Mouse (Mus musculus) ES-Bruce4 (cell line): ENCODE results near the gene Pate2. TPM values are rescaled to one million over a fixed set of nuclear protein-coding genes. Genes with fewer than 3 reads are reported as not detected.

Experiments used
- H3K27ac ChIP-seq: 2 replicates; pipeline ENCODE4 v1.5.1; 2012; ENCODE audit warnings: low read length, inconsistent platforms; ENCODE audit not compliant: insufficient read depth
- H3K27me3 ChIP-seq: 2 replicates; pipeline ENCODE4 v1.6.1; 2012; ENCODE audit warnings: mild to moderate bottlenecking, low read length, inconsistent platforms; ENCODE audit not compliant: control insufficient read depth, poor library complexity, insufficient read depth, severe bottlenecking
- H3K36me3 ChIP-seq: 2 replicates; pipeline ENCODE4 v1.6.1; 2012; ENCODE audit warnings: inconsistent platforms, mild to moderate bottlenecking, low read length, moderate library complexity; ENCODE audit not compliant: control insufficient read depth, poor library complexity, insufficient read depth, severe bottlenecking
- H3K4me1 ChIP-seq: one replicate; pipeline ENCODE4 v1.8.1; 2011; ENCODE audit warnings: low read length; ENCODE audit not compliant: control insufficient read depth, insufficient read depth
- H3K4me3 ChIP-seq: 2 replicates; pipeline ENCODE4 v1.5.1; 2011; ENCODE audit warnings: low read depth, mild to moderate bottlenecking, low read length
- H3K9ac ChIP-seq: 2 replicates; pipeline ENCODE4 v1.6.1; 2012; ENCODE audit warnings: low read depth, mild to moderate bottlenecking, inconsistent platforms; ENCODE audit not compliant: poor library complexity, severe bottlenecking
- H3K9me3 ChIP-seq: replicated peaks from 2 replicates; pipeline ENCODE4 v1.6.1; 2012; ENCODE audit warnings: mild to moderate bottlenecking, low read length, inconsistent platforms; ENCODE audit not compliant: control insufficient read depth, poor library complexity, insufficient read depth, severe bottlenecking
- CTCF ChIP-seq: IDR thresholded peaks from one replicate; pipeline ENCODE4 v1.8.1; 2011; ENCODE audit warnings: low read depth, low read length
- EP300 ChIP-seq: IDR thresholded peaks from 2 replicates; pipeline ENCODE4 v1.6.1; 2011; ENCODE audit warnings: low read depth, low read length; ENCODE audit not compliant: insufficient read depth
- POLR2A ChIP-seq: IDR thresholded peaks from one replicate; pipeline ENCODE4 v1.8.1; 2011; ENCODE audit warnings: low read length; ENCODE audit not compliant: insufficient read depth
- polyA plus RNA-seq: library from polyadenylated mRNA; stranded (reverse); fragments of >200 nt; gene quantifications from 2 replicates; pipeline ENCODE4 v1.2.4, GENCODE M21; 2011; ENCODE audit warnings: low read depth; ENCODE audit not compliant: missing spikeins, insufficient read depth, insufficient read length

Pate2 gene
- 1.7 TPM in 2 replicates for polyA plus RNA-seq

DNA sequence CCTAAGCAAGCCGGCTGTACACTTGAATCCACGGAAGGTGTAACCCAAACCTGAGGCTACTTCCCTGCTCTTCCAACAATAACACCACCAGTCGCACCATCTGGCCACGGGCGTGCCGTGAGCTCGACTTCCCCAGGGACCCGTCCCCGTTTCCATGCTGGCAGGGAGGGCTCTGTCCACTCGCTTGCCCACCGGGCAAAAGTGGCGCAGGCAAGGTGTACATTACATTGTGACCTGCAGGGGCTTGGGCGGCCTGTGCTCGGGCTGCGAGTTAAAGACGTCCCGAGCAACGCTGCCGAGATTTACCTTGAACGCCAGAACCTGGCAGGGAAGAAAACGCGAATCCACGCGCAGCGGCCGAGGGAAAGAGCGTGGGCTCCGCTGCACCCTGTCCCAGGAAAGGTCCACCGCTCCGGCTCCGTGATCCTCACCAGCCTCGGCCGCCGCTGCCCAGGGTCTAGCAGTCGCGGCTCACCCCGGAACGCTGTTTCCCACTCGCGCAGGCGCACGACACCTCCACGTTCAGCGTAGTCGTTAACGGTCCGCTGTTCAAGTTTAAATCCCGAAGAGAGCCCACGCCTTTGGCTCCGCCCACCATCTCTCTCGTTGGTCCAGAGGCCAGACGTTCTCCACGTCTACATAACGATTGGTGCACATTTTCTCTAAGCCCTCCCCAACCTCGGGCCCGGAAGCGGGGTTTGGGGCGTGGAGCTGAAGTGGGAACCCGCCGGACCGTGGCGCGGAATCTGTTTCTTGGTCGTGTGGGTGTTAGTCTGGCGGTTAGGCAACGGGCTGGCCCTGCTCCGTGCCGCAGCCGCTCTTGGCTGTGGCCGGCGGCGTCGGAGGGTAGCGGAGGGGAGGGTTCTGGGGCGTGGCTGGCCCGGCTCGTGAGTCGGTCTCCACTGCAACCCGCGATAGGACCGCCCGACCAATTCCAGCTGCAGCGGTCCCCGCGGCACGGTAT lies at the start of gene Pate2, which contains the start of gene Hyls1:
Gene Pate2, plus strand, starts transcription at position 714 of the 964 bp plus-strand sequence.
Gene Hyls1, minus strand, starts transcription at position 828 of the 964 bp plus-strand sequence.
- Histone ChIP-seq H3K4me1 (no peaks in the 10 kb centered on the region), H3K36me3 (peaks cover 35% of the 10 kb centered on the region), H3K27ac (peak within 1 kb of the TSS; percentile 47), H3K27me3 (no peaks in the 10 kb centered on the region), H3K9me3 (no peaks in the 10 kb centered on the region), H3K9ac (peak within 1 kb of the TSS; percentile 61), H3K4me3 (peak within 1 kb of the TSS; percentile 81)
- TF ChIP-seq CTCF (no peak), POLR2A (peak; percentile 48)

DNA sequence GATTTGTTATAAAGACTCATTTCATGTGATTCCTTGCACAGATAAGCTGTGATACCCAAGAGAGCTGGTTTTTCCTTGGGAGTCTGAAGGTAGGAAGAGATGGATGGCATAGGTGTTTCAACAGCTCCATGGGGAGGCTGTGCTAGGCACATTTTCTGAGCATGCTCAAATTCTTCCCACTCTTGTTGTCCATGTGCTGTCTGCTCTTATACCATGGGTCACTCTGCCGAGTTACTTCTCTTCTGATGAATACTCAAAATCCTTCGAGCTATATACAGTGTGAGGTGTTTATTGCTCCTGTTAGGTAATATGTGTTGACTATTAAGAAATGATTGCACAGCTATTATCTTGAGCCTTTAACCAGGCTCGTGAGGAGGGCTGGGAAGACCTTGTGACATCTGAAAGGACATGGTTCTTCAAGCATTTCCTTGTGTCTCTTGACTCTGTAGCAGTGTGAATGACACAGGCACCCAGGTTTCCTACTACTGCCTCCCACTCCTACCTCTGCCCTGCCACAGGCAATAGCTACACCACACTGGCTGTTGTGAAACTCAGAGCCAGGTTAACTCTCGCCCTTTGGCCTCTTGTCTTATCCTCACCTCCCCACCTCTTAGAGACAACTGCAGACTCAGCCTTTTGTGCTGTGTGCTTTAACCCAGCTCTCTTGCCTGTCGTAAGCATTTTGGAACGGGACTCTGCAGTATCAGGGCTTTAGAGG lies 49.3 kb upstream of the Pate2 start:
- TF ChIP-seq EP300: no peak
- no peak for TF ChIP-seq POLR2A
- TF ChIP-seq CTCF: no peak
- no peaks in the 10 kb centered on the region for H3K36me3 ChIP-seq
- no peaks in the 10 kb centered on the region for H3K4me1 ChIP-seq
- H3K9me3 ChIP-seq: no peaks in the 10 kb centered on the region
- no peak overlapping the region for H3K4me3 ChIP-seq
- H3K27ac ChIP-seq: no peak overlapping the region
- no peaks in the 10 kb centered on the region for H3K27me3 ChIP-seq
- no peak overlapping the region for H3K9ac ChIP-seq

DNA sequence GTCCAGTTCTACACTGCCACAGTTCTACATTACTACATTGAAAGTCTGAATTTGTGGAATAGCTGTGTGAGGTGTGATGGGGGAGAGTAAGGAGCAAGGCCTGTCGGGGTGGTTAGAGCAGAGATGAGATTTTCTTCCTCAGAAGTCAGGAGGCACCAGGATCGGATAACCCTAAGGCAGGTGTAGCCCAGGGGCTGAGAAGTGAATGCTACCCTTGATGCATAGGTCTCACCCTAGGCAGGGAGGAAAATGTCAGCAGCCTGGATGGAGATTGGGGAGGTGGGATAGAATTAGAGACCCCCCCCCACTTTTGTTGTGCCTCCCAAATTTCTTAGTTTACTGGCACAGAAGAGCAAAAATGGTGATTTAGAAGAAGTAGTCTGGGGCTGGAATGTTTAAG lies 47.8 kb upstream of the Pate2 start:
- no peaks in the 10 kb centered on the region for H3K9me3 ChIP-seq
- no peaks in the 10 kb centered on the region for H3K36me3 ChIP-seq
- no peaks in the 10 kb centered on the region for H3K4me1 ChIP-seq
- no peak overlapping the region for H3K4me3 ChIP-seq
- H3K27me3 ChIP-seq: no peaks in the 10 kb centered on the region
- H3K27ac ChIP-seq: no peak overlapping the region
- no peak for TF ChIP-seq POLR2A
- TF ChIP-seq EP300: no peak
- TF ChIP-seq CTCF: no peak
- H3K9ac ChIP-seq: no peak overlapping the region

GRCm38 (mm10) chr9:35522821-35523515 lies 47.1 kb upstream of the Pate2 start:
- Histone ChIP-seq H3K27ac (no peak overlapping the region), H3K36me3 (no peaks in the 10 kb centered on the region), H3K9ac (no peak overlapping the region), H3K27me3 (no peaks in the 10 kb centered on the region), H3K4me3 (no peak overlapping the region), H3K4me1 (no peaks in the 10 kb centered on the region), H3K9me3 (no peaks in the 10 kb centered on the region)
- TF ChIP-seq CTCF: no peak
- no peak for TF ChIP-seq POLR2A
- no peak for TF ChIP-seq EP300

DNA sequence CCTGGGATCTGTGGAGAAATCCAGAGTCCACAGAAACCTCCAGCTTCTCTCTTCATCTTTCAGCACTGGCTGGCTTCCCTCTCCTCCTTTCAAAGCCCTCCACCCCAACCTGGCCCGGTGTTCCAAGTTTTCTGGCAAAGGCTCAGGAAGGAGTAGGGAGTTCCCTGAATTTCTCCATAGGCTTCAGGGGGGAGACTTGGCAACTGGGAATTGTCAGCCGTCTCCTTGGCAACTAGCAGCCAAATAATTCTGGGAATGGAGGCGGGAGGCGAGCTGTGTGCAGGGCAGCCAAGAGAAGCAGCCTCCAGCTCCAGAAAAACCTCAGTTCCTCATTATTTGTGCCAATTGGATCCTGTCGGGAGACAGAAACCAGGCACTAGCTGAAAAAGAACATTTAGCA lies 46.5 kb upstream of the Pate2 start:
- TF ChIP-seq CTCF (no peak), EP300 (no peak), POLR2A (no peak)
- Histone ChIP-seq H3K36me3 (no peaks in the 10 kb centered on the region), H3K27me3 (no peaks in the 10 kb centered on the region), H3K9me3 (no peaks in the 10 kb centered on the region), H3K9ac (no peak overlapping the region), H3K27ac (no peak overlapping the region), H3K4me1 (no peaks in the 10 kb centered on the region), H3K4me3 (no peak overlapping the region)
